Mouse (Mus musculus): ENCODE measurements around the gene Gadd45b.

DNA sequence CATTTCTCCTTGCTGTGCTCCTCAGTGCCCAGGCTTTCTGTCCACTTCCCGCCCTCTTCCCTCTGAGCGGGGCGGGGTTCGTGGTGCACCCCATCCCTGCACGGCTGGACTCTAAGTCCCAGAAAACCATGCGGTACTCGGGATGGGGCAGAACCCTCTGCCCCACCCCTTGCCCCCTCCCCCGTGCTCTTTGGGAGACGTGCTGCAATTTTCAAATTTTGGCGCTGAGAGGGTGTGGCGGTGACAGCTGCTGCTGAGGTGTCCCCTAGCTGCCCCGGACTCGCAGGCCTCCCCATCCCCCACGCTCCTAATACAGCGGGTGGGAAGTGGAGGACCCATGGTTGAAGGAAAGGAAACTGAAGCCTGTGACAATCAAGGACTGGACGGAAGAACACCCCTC lies 8.0 kb upstream of the Gadd45b start:
- no peak for TF ChIP-seq POLR2A (IDR thresholded peaks at IDR 0.05; ENCODE audit: insufficient read depth, low read depth, low read length)
- TF ChIP-seq CTCF (IDR thresholded peaks at IDR 0.05), result no peak
- no peak for TF ChIP-seq EP300 (IDR thresholded peaks at IDR 0.05; ENCODE audit: insufficient read depth, low read depth, low read length)
